Mouse (Mus musculus) midbrain, embryonic 14.5 days (tissue): Measurements from ENCODE around the gene Vamp2. TPM values are rescaled to one million over a fixed set of nuclear protein-coding genes. Genes with fewer than 3 reads are reported as not detected.
"Not testable (repeated sequence)": the region's sequence is repeated elsewhere in the genome, so short reads cannot be mapped to it uniquely, and the experiment has no call there.

Source experiments
- ATAC-seq: fragments of 200-750 bp; cut with Nextera tagmentation; 2 replicates; pipeline ENCODE4 v1.8.0; 2017; ENCODE audit warnings: moderate number of reproducible peaks, moderate library complexity; ENCODE audit not compliant: low FRiP score, low TSS enrichment
- DNase-seq: peaks from one replicate; pipeline ENCODE4 v3.0.0-alpha.2; 2015
- H3K27ac ChIP-seq: fragments of 300-500 bp; sonication (generic); replicated peaks from 2 replicates; pipeline ENCODE4 v1.5.1; 2014; ENCODE audit warnings: mild to moderate bottlenecking, low read depth, low read length, moderate library complexity
- H3K27me3 ChIP-seq: fragments of 300-500 bp; sonication (generic); 2 replicates; pipeline ENCODE4 v1.6.1; 2014; ENCODE audit warnings: low read length, control low read depth, mixed read lengths; ENCODE audit not compliant: control insufficient read depth, insufficient read depth
- H3K36me3 ChIP-seq: fragments of 300-500 bp; sonication (generic); 2 replicates; pipeline ENCODE4 v1.6.1; 2014; ENCODE audit warnings: low read length, control low read depth; ENCODE audit not compliant: control insufficient read depth, insufficient read depth
- H3K4me1 ChIP-seq: fragments of 300-500 bp; sonication (generic); 2 replicates; pipeline ENCODE4 v1.6.1; 2014; ENCODE audit warnings: mild to moderate bottlenecking, antibody characterized with exemption, low read length, control low read depth; ENCODE audit not compliant: control insufficient read depth, insufficient read depth
- H3K4me2 ChIP-seq: fragments of 300-500 bp; sonication (generic); 2 replicates; pipeline ENCODE4 v1.6.1; 2014; ENCODE audit warnings: mild to moderate bottlenecking, low read length, moderate library complexity
- H3K4me3 ChIP-seq: fragments of 300-500 bp; sonication (generic); replicated peaks from 2 replicates; pipeline ENCODE4 v1.5.1; 2014; ENCODE audit warnings: low read depth, low read length
- H3K9ac ChIP-seq: fragments of 300-500 bp; sonication (generic); replicated peaks from 2 replicates; pipeline ENCODE4 v1.6.1; 2014; ENCODE audit warnings: mild to moderate bottlenecking, low read length, moderate library complexity
- H3K9me3 ChIP-seq: fragments of 300-500 bp; sonication (generic); 2 replicates; pipeline ENCODE4 v1.6.1; 2016; ENCODE audit warnings: low read length, control low read depth, mixed read lengths; ENCODE audit not compliant: control insufficient read depth
- WGBS: fragments of 180-500 bp; shearing (Covaris S2); extraction: QIAGEN DNeasy Blood & Tissue Kit; methylation state at CpG from one replicate; pipeline ENCODE4 v1.1.7; 2014; 5-methylcytosine and 5-hydroxymethylcytosine counted together
- polyA plus RNA-seq: library from polyadenylated mRNA; unstranded; fragments of >200 nt; fragmentation: Nextera tagmentation; extraction: Ambion mirVana; gene quantifications from 2 replicates; pipeline ENCODE4 v1.2.1, GENCODE M21; 2014

Gene Vamp2
- polyA plus RNA-seq, 1 experiment from 2014 or later = 260 TPM

DNA sequence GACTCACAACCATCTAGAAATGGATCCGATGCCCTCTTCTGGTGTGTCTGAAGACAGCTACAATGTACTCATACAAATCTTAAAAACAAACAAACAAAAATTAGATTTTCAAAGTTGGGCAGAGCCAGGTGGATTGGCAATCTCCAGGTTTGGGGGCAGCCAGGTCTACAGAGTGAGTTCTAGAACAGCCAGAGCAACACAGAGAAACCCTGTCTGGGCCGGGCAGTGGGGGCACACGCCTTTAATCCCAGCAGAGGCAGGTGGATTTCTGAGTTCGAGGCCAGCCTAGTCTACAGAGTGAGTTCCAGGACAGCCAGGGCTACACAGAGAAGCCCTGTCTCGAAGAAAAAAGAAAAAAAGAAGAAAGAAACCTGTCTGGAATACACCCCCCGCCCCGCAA is 5.6 kb downstream of the Vamp2 start:
- H3K27ac ChIP-seq, ATAC-seq, H3K4me2 ChIP-seq, H3K9me3 ChIP-seq, H3K27me3 ChIP-seq, DNase-seq, H3K4me3 ChIP-seq, H3K9ac ChIP-seq: not testable (repeated sequence)
- Histone ChIP-seq H3K36me3 (peaks cover 18% of the 10 kb centered on the region), H3K4me1 (peaks cover 52% of the 10 kb centered on the region)
- 86% methylated on average over 7 of the region's 7 CpGs for WGBS

DNA sequence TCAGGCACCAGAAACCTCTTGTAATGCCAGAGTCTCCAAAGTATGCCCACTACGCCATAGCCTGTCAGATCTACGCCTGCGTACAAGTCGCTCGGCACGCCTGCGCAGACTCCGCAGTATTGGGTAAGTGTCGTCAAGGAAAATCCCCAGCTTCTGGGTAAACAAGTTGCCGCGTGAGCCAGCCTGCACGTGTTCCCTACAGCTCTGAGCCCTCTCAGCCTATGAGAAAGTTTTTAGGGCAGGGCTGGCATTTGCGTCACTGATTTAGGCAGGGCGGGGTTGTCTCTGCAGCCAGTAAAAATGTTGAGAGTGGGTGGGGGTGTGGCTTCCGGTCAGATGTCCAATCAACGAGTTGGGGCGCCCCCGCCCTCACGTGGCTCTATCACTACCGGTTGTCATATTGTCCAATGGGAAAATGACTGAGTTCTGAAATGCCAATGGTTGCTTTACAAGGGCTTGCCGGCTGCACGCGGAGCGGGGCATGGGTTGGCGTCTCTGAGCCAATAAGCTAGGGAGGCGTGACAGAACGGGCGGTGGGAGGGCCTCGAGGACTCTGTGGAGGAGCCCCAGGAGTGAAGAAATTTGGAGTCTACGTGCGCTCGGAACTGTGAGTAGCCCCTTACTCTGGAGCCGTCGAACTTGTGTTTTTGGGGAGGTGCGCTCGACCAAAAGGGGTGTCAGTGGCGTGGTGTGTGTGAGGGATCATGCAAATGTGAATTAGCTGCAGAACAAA is 6.6 kb downstream of the Vamp2 start, which contains the start of gene Per1:
Gene Per1 (plus strand): TSS at position 521 of the 733 bp plus-strand sequence.
- ATAC-seq = peak; percentile 93
- under 1% methylated on average over 37 of the region's 37 CpGs for WGBS

GRCm38 (mm10) chr11:69095511-69096231 is 7.4 kb downstream of the Vamp2 start:
- Histone ChIP-seq H3K36me3 (peaks cover 5% of the 10 kb centered on the region), H3K9me3 (no peaks in the 10 kb centered on the region), H3K4me3 (peak overlapping the region; percentile 43), H3K27ac (peak overlapping the region; percentile 61), H3K27me3 (no peaks in the 10 kb centered on the region), H3K9ac (peak overlapping the region; percentile 37), H3K4me1 (peaks cover 48% of the 10 kb centered on the region), H3K4me2 (peak overlapping the region; percentile 85)
- ATAC-seq (no peak), DNase-seq (no peak)
- WGBS = 4% methylated on average over 27 of the region's 27 CpGs

More for the DNA sequence above, 6.6 kb downstream of the Vamp2 start, which contains the start of gene Per1:
- Histone ChIP-seq H3K9ac (peak within 1 kb of the TSS; percentile 37), H3K9me3 (no peaks in the 10 kb centered on the region), H3K4me1 (peaks cover 47% of the 10 kb centered on the region), H3K27me3 (no peaks in the 10 kb centered on the region), H3K36me3 (peaks cover 13% of the 10 kb centered on the region), H3K27ac (peak within 1 kb of the TSS; percentile 70), H3K4me2 (peak within 1 kb of the TSS; percentile 85), H3K4me3 (peak within 1 kb of the TSS; percentile 43)
- DNase-seq = peak; percentile 99

GRCm38 (mm10) chr11:69096360-69096986 is 8.2 kb downstream of the Vamp2 start:
- H3K27ac ChIP-seq = peak overlapping the region; percentile 78; the same call in 1 of the 2 replicates
- H3K27me3 ChIP-seq = no peaks in the 10 kb centered on the region
- 19% methylated on average over 9 of the region's 9 CpGs for WGBS
- H3K9ac ChIP-seq = peak overlapping the region; percentile 46; the same call in 1 of the 2 replicates
- peaks cover 12% of the 10 kb centered on the region for H3K36me3 ChIP-seq
- ATAC-seq (no peak), DNase-seq (no peak)
- no peaks in the 10 kb centered on the region for H3K9me3 ChIP-seq
- H3K4me1 ChIP-seq = peaks cover 48% of the 10 kb centered on the region
- H3K4me2 ChIP-seq = peak overlapping the region; percentile 85
- peak overlapping the region; percentile 43 for H3K4me3 ChIP-seq

- WGBS = 3% methylated on average over 29 of the region's 29 CpGs
- Histone ChIP-seq H3K4me2 (peak overlapping the region; percentile 85), H3K36me3 (peaks cover 20% of the 10 kb centered on the region), H3K9me3 (no peaks in the 10 kb centered on the region), H3K4me1 (peaks cover 48% of the 10 kb centered on the region), H3K4me3 (peak overlapping the region; percentile 22), H3K27ac (peak overlapping the region; percentile 78), H3K27me3 (no peaks in the 10 kb centered on the region), H3K9ac (peak overlapping the region; percentile 46; the same call in 1 of the 2 replicates)
- DNase-seq (peak; percentile 86), ATAC-seq (no peak)
Measured at GRCm38 (mm10) chr11:69096987-69097900, 9.0 kb downstream of the Vamp2 start.

DNA sequence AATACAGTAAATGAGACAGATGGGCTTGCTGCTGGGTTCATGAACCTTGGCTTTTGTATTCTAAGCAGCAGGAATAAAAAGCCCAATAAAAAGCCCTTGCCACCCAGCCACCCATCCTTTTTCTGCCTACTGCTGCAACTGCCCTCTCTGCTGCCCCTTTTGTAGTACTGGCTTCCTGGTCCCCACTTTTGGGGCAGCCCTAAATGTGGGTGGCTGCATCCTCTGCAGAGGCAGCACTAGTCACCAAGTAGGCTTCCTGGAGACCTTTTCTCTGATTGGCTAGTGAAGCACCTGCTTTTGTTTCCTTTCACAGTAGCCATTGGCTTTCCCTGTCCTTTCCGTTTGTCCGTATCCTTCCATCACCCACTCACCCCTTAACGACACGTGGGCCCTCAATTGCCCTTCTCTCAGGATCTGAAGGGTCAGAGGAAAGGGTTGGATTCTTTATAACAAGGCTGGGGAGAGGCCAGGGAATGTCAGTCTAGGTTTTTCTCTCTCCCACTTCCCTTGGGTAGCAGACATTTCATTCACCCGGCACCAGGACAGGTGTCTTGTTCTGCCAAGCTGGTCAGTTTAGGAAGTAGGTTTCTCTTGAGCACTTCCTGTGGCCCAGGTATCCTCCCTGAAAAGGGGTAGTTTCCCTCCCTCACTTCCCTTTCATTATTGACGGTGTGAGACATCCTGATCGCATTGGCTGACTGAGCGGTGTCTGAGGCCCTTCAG is 9.9 kb downstream of the Vamp2 start:
- ATAC-seq = no peak
- DNase-seq = no peak
- Histone ChIP-seq H3K9ac (peak overlapping the region; percentile 54; the same call in 1 of the 2 replicates), H3K4me1 (peaks cover 48% of the 10 kb centered on the region), H3K9me3 (no peaks in the 10 kb centered on the region), H3K4me2 (peak overlapping the region; percentile 85), H3K36me3 (peaks cover 25% of the 10 kb centered on the region), H3K4me3 (peak overlapping the region; percentile 52), H3K27me3 (no peaks in the 10 kb centered on the region), H3K27ac (peak overlapping the region; percentile 75)
- 21% methylated on average over 8 of the region's 8 CpGs for WGBS

GRCm38 (mm10) chr11:69098762-69099091 is 10.4 kb downstream of the Vamp2 start:
- Histone ChIP-seq H3K36me3 (peaks cover 31% of the 10 kb centered on the region), H3K4me2 (peak overlapping the region; percentile 85), H3K9me3 (no peaks in the 10 kb centered on the region), H3K4me3 (peak overlapping the region; percentile 52), H3K9ac (peak overlapping the region; percentile 54), H3K27me3 (no peaks in the 10 kb centered on the region), H3K4me1 (peaks cover 48% of the 10 kb centered on the region), H3K27ac (peak overlapping the region; percentile 75)
- ATAC-seq (peak; percentile 34), DNase-seq (peak; percentile 94)
- WGBS = under 1% methylated on average over 19 of the region's 19 CpGs
